Mouse (Mus musculus): ENCODE measurements around the gene Gm49354. TPM values are rescaled to one million over a fixed set of nuclear protein-coding genes. Genes with fewer than 3 reads are reported as not detected.

Gene Gm49354
- total and polyA plus RNA-seq, 3 experiments = 3.6 TPM; not detected in 2

DNA sequence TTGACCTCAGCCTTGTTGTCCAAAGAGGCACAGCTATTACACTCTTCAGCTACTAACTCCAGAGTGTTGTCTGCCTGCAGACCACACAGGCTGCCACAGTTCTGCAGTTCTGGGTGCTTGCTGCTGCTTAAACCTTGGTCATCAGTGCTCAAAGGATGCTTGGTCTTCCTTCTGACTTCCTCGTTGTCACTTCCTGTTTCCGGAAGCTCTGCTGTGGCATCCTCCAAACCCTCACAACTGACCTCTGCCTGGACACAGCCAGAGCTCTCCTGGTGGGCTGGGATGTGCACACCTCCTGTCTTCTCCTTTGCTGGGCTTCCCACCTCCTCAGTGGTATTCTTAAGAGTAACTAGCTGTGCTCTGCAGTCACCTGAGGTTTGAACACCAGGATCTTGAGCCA, 18.0 kb upstream of the Gm49354 start:
- H3K9ac ChIP-seq (ENCODE audit: control insufficient read depth, low read depth, low read length, poor library complexity, severe bottlenecking) = no peak overlapping the region
- H3K4me1 ChIP-seq (ENCODE audit: control insufficient read depth in 1 of 2, insufficient read depth in 2 of 2, low read length in 2 of 2) = peaks cover 7 to 8% of the 10 kb centered on the region in 2 experiments
- H3K27me3 ChIP-seq (ENCODE audit: control insufficient read depth in 1 of 2, insufficient read depth in 2 of 2, low read length in 2 of 2) = no peaks in the 10 kb centered on the region
- no peaks in the 10 kb centered on the region for H3K79me2 ChIP-seq (ENCODE audit: control insufficient read depth, insufficient read depth, low read length, poor library complexity)
- TF ChIP-seq UBTF (IDR thresholded peaks at IDR 0.05; ENCODE audit: borderline replicate concordance, insufficient read depth, low read depth, low read length) = no peak
- no peak for TF ChIP-seq ELF1 (IDR thresholded peaks at IDR 0.05; ENCODE audit: low read depth, low read length)
- no peak for TF ChIP-seq GABPA (IDR thresholded peaks at IDR 0.05; ENCODE audit: low read depth, low read length)
- TF ChIP-seq MAZ (IDR thresholded peaks at IDR 0.05; ENCODE audit: low read depth, low read length) = no peak
- no peaks in the 10 kb centered on the region for H3K9me3 ChIP-seq (replicated peaks; ENCODE audit: insufficient read depth, low read length)
- no peak for DNase-seq (ENCODE audit: low read depth, low spot score)
- no peak overlapping the region for H3K27ac ChIP-seq (ENCODE audit: control insufficient read depth, low read depth, low read length)
- H3K36me3 ChIP-seq (ENCODE audit: control insufficient read depth in 1 of 2, insufficient read depth in 2 of 2, low read length in 2 of 2) = peaks cover 14 to 53% of the 10 kb centered on the region in 2 experiments
- H3K4me3 ChIP-seq (ENCODE audit: control insufficient read depth in 1 of 2, insufficient read depth in 1 of 2, low read depth in 2 of 2, low read length in 2 of 2) = no peak overlapping the region

DNA sequence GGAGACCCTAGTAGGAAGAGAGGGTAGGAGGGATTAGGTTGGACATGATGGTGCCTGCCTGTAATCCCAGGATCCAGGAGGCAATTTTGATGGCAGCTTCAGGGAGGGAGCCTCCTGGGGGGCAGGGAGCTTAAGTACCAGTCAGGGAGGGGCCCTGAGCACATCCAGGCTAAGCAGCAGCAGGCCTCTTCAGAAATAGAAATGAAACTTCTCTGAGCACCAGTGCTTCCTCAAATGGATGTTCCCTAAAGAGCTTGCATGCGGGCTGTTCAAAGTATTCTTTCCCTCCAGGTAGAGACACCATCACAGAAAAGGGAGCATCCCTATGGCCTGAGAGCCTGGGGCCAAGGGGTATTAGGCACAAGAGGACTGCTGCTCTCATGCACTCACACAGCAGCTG, 16.3 kb upstream of the Gm49354 start:
- H3K4me3 ChIP-seq (ENCODE audit: control insufficient read depth in 1 of 2, insufficient read depth in 1 of 2, low read depth in 2 of 2, low read length in 2 of 2) = no peak overlapping the region
- DNase-seq (ENCODE audit: low read depth, low spot score) = no peak
- no peak overlapping the region for H3K27ac ChIP-seq (ENCODE audit: control insufficient read depth, low read depth, low read length)
- H3K79me2 ChIP-seq (ENCODE audit: control insufficient read depth, insufficient read depth, low read length, poor library complexity) = no peaks in the 10 kb centered on the region
- peaks cover 7 to 8% of the 10 kb centered on the region in 2 experiments for H3K4me1 ChIP-seq (ENCODE audit: control insufficient read depth in 1 of 2, insufficient read depth in 2 of 2, low read length in 2 of 2)
- no peak for TF ChIP-seq ETS1 (IDR thresholded peaks at IDR 0.05; ENCODE audit: low read depth, low read length)
- TF ChIP-seq E2F4 (IDR thresholded peaks at IDR 0.05; ENCODE audit: borderline replicate concordance, low read depth, low read length) = no peak
- TF ChIP-seq HCFC1 (IDR thresholded peaks at IDR 0.05; ENCODE audit: low read depth, low read length) = no peak
- TF ChIP-seq MYC (IDR thresholded peaks at IDR 0.05; ENCODE audit: low read depth, low read length) = no peak
- TF ChIP-seq ZKSCAN1 (IDR thresholded peaks at IDR 0.05; ENCODE audit: low read depth, low read length) = no peak
- no peak for TF ChIP-seq ELF1 (IDR thresholded peaks at IDR 0.05; ENCODE audit: low read depth, low read length)
- TF ChIP-seq MEF2A (IDR thresholded peaks at IDR 0.05; ENCODE audit: extremely low read depth, insufficient replicate concordance, low read depth, low read length, poor library complexity, severe bottlenecking) = no peak
- TF ChIP-seq BHLHE40 (IDR thresholded peaks at IDR 0.05; ENCODE audit: borderline replicate concordance, low read depth, low read length) = no peak
- TF ChIP-seq ZNF384 (IDR thresholded peaks at IDR 0.05; ENCODE audit: low read depth, low read length) = no peak
- no peak for TF ChIP-seq CHD1 (IDR thresholded peaks at IDR 0.05; ENCODE audit: low read depth, low read length)
- no peak for TF ChIP-seq GATA1 (IDR thresholded peaks at IDR 0.05; ENCODE audit: low read depth, low read length)
- no peak for TF ChIP-seq USF1 (IDR thresholded peaks at IDR 0.05; ENCODE audit: low read depth, low read length)
- no peak for TF ChIP-seq TAL1 (IDR thresholded peaks at IDR 0.05; ENCODE audit: low read length)
- TF ChIP-seq MAX (IDR thresholded peaks at IDR 0.05; ENCODE audit: low read length) = no peak
- no peak for TF ChIP-seq SIN3A (IDR thresholded peaks at IDR 0.05; ENCODE audit: low read length)
- no peak for TF ChIP-seq TBP (IDR thresholded peaks at IDR 0.05; ENCODE audit: low read depth, low read length)
- no peak for TF ChIP-seq GABPA (IDR thresholded peaks at IDR 0.05; ENCODE audit: low read depth, low read length)
- no peak for TF ChIP-seq POLR2AphosphoS2 (IDR thresholded peaks at IDR 0.05; ENCODE audit: low read length)
- no peak for TF ChIP-seq MYB (IDR thresholded peaks at IDR 0.05; ENCODE audit: low read depth, low read length)
- TF ChIP-seq USF2 (IDR thresholded peaks at IDR 0.05; ENCODE audit: borderline replicate concordance in 1 of 2, insufficient read depth in 1 of 2, low read depth in 1 of 2, low read length in 2 of 2) = no peak
- H3K27me3 ChIP-seq (ENCODE audit: control insufficient read depth in 1 of 2, insufficient read depth in 2 of 2, low read length in 2 of 2) = no peaks in the 10 kb centered on the region
- H3K9ac ChIP-seq (ENCODE audit: control insufficient read depth, low read depth, low read length, poor library complexity, severe bottlenecking) = no peak overlapping the region
- H3K36me3 ChIP-seq (ENCODE audit: control insufficient read depth in 1 of 2, insufficient read depth in 2 of 2, low read length in 2 of 2) = peaks cover 14 to 53% of the 10 kb centered on the region in 2 experiments
- H3K9me3 ChIP-seq (replicated peaks; ENCODE audit: insufficient read depth, low read length) = no peaks in the 10 kb centered on the region

All from MEL (cell line).